Mouse (Mus musculus): ENCODE data around the gene Rpl36-ps4. TPM values are rescaled to one million over a fixed set of nuclear protein-coding genes. Genes with fewer than 3 reads are reported as not detected.
A peak's percentile ranks its signal among the peaks of the same experiment; 100 is the strongest.

The Rpl36-ps4 gene
- total RNA-seq, 2 experiments from 2014 or later = not detected

DNA sequence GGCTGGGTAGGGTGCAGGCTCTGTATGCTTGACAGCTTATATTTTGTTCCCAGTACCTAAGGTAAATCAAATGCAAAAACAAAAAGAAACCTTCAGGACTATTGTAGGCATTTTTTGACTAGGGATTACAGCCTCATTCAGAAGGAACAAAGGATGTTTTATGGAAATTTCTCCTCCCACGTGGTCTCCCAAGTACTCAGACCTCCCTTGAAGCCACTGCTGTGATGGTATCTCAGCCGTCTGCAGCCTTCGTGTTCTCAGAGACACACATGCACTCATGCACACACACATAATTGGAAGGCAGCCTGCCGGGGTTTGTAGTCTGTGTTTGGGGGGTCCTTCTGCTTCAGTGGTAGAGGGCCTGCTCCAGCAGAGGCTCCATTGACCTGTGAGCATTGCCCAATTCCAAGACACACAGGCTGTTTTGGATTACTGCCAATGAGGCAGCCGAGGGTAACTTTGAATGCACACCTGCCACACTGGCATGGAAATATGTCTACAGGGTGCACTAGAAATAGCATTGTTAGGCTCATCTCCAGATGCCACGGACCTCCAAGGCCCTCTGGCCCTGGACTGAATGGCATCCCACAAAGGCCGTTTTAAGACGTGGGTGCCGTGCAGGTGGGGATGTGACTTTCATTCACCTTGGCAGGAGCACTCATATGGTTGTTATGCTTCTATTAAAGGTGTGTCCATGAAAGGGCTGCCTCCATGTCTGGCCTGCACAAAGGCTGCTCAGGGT is 41.1 kb upstream of the Rpl36-ps4 start:
- TF ChIP-seq CTCF (IDR thresholded peaks at IDR 0.05) = no peak
- no peak overlapping the region for H3K4me3 ChIP-seq
- intact Hi-C loops (cut with DNase I) = loop anchor here (5.0 to 10.0 kb wide), 3 partner anchors 82 to 187 kb away; partner anchors contain the start of gene Kcnk12
- no peak overlapping the region for H3K27ac ChIP-seq
- no peak for DNase-seq (ENCODE audit: extremely low spot score in 1 of 2, low spot score in 2 of 2)

DNA sequence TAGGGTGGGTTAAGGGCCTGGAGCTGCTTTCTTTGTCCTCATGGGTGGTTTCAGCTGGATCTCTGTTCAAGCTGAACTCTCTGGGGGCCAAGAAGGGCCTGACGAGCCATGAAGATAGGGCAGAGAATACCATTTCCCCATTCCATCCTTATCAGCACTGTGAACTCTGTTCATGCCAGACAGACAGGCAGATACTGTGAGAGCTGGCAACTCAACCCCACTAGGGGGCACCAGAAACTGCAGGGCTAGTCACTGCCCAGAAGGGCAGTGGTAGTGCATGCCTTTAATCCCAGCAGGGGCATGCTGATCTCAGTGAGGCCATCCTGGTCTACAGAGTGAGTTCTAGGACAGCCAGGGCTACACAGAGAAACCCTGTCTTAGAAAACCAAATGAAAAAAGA is 38.2 kb upstream of the Rpl36-ps4 start:
- H3K27ac ChIP-seq = no peak overlapping the region
- TF ChIP-seq CTCF (IDR thresholded peaks at IDR 0.05) = peak; percentile 69
- peak in 1 of 2 experiments; percentile 58 for DNase-seq (ENCODE audit: extremely low spot score in 1 of 2, low spot score in 2 of 2)
- intact Hi-C loops (cut with DNase I) = loop anchor here (1.0 kb wide), 1 partner anchor 67 kb away; no protein-coding TSS in a partner anchor
- no peak overlapping the region for H3K4me3 ChIP-seq

GRCm38 (mm10) chr17:87897175-87897574 is 23.6 kb upstream of the Rpl36-ps4 start:
- intact Hi-C loops (cut with DNase I) = no loop called here
- Histone ChIP-seq H3K27ac (no peak overlapping the region), H3K4me3 (no peak overlapping the region)
- TF ChIP-seq CTCF (IDR thresholded peaks at IDR 0.05) = no peak
- no peak for DNase-seq (ENCODE audit: extremely low spot score in 1 of 2, low spot score in 2 of 2)

GRCm38 (mm10) chr17:87900677-87901076 is 20.1 kb upstream of the Rpl36-ps4 start:
- no peak for DNase-seq (ENCODE audit: extremely low spot score in 1 of 2, low spot score in 2 of 2)
- intact Hi-C loops (cut with DNase I) = no loop called here
- TF ChIP-seq CTCF (IDR thresholded peaks at IDR 0.05) = no peak
- Histone ChIP-seq H3K27ac (no peak overlapping the region), H3K4me3 (no peak overlapping the region)

DNA sequence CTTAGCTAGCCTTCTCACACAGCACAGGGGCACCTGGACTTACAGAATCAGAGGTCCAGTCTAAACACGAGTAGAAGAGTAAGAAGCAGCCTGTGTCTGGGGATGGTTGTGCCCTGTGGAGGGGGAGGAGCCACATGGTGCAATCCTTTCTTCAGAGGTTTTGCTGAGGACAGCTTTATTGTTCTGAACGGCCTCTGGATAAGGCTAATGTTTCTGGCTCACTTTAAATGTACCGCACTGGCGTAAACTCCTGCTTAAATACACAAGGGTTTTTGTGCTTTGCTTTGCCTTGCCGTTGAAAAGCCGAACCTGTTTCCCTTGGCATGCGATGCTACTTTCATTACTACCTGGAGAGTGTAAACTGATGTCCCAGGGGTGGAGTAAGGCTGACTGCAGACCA is 19.6 kb upstream of the Rpl36-ps4 start:
- Histone ChIP-seq H3K27ac (no peak overlapping the region), H3K4me3 (no peak overlapping the region)
- TF ChIP-seq CTCF (IDR thresholded peaks at IDR 0.05) = no peak
- intact Hi-C loops (cut with DNase I) = no loop called here
- DNase-seq (ENCODE audit: extremely low spot score in 1 of 2, low spot score in 2 of 2) = no peak

GRCm38 (mm10) chr17:87903213-87903612 is 17.6 kb upstream of the Rpl36-ps4 start:
- DNase-seq (ENCODE audit: extremely low spot score in 1 of 2, low spot score in 2 of 2) = no peak
- intact Hi-C loops (cut with DNase I) = no loop called here
- H3K4me3 ChIP-seq = no peak overlapping the region
- TF ChIP-seq CTCF (IDR thresholded peaks at IDR 0.05) = no peak
- H3K27ac ChIP-seq = no peak overlapping the region

- DNase-seq (ENCODE audit: extremely low spot score in 1 of 2, low spot score in 2 of 2) = no peak
- Histone ChIP-seq H3K4me3 (no peak overlapping the region), H3K27ac (no peak overlapping the region)
- no peak for TF ChIP-seq CTCF (IDR thresholded peaks at IDR 0.05)
- intact Hi-C loops (cut with DNase I) = no loop called here
Measured at GRCm38 (mm10) chr17:87903725-87904124, 17.1 kb upstream of the Rpl36-ps4 start.

DNA sequence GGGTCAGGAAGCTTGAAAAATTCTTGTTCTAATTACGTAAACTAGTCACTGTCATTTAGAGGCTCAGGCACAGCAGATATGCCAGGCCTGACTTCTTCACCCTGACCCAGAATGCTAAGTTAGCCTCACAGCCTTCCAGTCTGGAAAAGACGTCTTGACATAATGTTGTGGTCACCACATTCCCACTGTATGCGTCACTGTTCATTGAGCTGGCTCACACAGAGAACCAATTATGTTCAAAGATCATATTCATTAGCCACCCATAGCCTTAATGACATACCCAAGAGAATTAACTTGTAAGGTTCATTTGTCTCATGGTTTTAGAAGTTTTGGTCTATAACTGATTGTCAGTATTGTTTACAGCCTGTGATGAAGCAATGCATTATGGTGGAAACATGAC is 5.4 kb upstream of the Rpl36-ps4 start:
- no peak for TF ChIP-seq CTCF (IDR thresholded peaks at IDR 0.05)
- H3K4me3 ChIP-seq = no peak overlapping the region
- H3K27ac ChIP-seq = no peak overlapping the region
- DNase-seq (ENCODE audit: extremely low spot score in 1 of 2, low spot score in 2 of 2) = no peak
- intact Hi-C loops (cut with DNase I) = no loop called here

GRCm38 (mm10) chr17:87918121-87918520 is 2.7 kb upstream of the Rpl36-ps4 start:
- TF ChIP-seq CTCF (IDR thresholded peaks at IDR 0.05) = no peak
- peak in 1 of 2 experiments; percentile 10 for DNase-seq (ENCODE audit: extremely low spot score in 1 of 2, low spot score in 2 of 2)

DNA sequence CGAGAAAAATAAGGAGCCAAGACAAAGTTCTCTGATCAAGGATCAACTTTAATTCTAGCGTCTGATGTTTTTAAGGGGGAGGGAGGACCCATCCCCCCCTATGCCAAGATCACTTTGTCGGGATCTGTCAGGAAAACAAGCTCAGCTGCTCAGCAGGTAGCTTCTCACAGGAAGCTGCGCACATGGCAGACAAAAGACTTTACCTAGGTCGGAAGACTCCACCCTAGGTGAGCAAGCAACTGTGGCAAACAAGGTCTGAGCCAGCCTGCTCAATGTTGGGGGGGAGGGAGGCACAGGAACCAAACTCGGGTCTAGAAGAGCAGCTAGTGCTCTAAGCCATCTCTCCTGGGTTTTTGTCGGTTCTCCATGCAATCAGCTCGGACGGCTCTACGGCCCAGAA is 13.5 kb downstream of the Rpl36-ps4 start:
- DNase-seq (ENCODE audit: extremely low spot score in 1 of 2, low spot score in 2 of 2) = no peak
- TF ChIP-seq CTCF (IDR thresholded peaks at IDR 0.05) = no peak
- Histone ChIP-seq H3K27ac (no peak overlapping the region), H3K4me3 (no peak overlapping the region)
- intact Hi-C loops (cut with DNase I) = no loop called here

More at GRCm38 (mm10) chr17:87918121-87918520, 2.7 kb upstream of the Rpl36-ps4 start:
- Histone ChIP-seq H3K27ac (peak overlapping the region; percentile 45), H3K4me3 (no peak overlapping the region)
- intact Hi-C loops (cut with DNase I) = no loop called here

DNA sequence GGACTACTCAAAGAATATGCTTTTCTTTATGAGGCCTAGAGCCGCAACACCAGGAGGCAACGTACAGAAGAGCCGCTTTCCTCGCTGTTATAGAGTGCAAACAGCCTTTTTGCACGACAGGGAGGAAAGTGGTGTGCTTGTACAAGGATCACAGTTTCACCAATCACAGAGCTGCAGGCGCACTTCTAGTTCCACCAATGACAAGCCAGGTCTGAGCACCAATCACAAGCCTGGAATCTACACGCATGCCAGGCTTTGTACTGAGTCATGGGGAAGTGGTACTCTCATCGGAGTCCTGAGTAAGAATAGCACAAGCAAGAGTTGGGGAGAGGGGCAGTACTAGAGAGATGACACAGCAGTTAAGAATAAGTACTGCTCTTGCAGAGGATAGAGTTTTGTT is 14.0 kb downstream of the Rpl36-ps4 start:
- Histone ChIP-seq H3K4me3 (no peak overlapping the region), H3K27ac (no peak overlapping the region)
- TF ChIP-seq CTCF (IDR thresholded peaks at IDR 0.05) = no peak
- DNase-seq (ENCODE audit: extremely low spot score in 1 of 2, low spot score in 2 of 2) = no peak
- intact Hi-C loops (cut with DNase I) = no loop called here

DNA sequence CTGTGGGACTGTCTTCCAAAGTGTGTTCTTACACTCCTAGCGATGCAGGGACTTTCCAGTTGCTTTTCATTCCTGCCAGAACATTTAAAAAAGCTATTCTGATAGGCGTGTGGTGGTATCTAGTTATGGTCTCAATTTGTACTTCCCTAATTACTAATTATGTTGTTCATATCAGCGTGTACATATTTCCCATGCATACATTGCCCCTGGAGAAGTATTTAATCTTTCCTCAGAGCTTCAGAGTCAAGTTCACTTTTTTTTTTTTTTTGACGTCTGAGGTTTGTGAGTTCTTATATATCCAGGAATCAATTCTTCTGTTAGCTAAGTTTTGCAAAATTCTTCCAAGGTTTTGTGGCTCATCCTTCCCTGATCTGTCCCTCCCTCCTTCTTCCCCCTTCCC is 15.4 kb downstream of the Rpl36-ps4 start:
- no peak for DNase-seq (ENCODE audit: extremely low spot score in 1 of 2, low spot score in 2 of 2)
- TF ChIP-seq CTCF (IDR thresholded peaks at IDR 0.05) = no peak
- intact Hi-C loops (cut with DNase I) = no loop called here
- Histone ChIP-seq H3K4me3 (no peak overlapping the region), H3K27ac (no peak overlapping the region)

All from left cerebral cortex, adult 2 months (tissue).